Mouse (Mus musculus): ENCODE data around the gene Bsn.

DNA sequence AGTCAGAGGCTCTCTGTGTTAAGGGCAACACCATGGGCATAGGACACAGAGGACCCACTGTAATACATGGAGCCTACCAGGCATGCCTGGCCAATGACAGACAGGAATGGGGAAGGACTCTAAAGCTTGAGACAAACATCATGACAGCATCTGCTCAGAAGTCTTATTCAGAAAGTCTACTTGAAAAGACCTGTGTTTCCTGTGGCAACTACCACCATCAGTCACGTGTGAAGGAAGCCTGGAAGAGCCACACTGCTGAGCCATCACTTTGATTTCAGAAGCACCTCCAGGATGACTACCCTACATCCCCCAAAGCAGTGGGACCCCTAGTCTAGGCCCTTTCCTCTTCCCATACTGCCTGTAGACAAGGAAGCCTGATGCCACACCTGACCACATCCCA is 39.7 kb downstream of the Bsn start:
- TF ChIP-seq EP300 (IDR thresholded peaks at IDR 0.05) (no peak), CTCF (IDR thresholded peaks at IDR 0.05) (no peak)
